Mouse (Mus musculus) heart, postnatal 10 days (tissue): ENCODE data around the gene Ppp1r37. TPM values are rescaled to one million over a fixed set of nuclear protein-coding genes. Genes with fewer than 3 reads are reported as not detected.
"Not testable (repeated sequence)": the region's sequence is repeated elsewhere in the genome, so short reads cannot be mapped to it uniquely, and the experiment has no call there.

Experiments
- DNase-seq, 2 experiments: peaks; one replicate each; pipeline ENCODE4 v3.0.0; 2021
- intact Hi-C: fragments of 180-260 bp; cut with DNase I; formaldehyde crosslinking; loops from one replicate; pipeline ENCODE4 v1.15.1; 2025
- total RNA-seq, 2 experiments: library from RNA; stranded (reverse); gene quantifications; 2 replicates each; pipeline ENCODE4 v1.2.3; 2021

Gene Ppp1r37
- 10 to 100 TPM; 43.1 to 46.2 TPM for total RNA-seq

GRCm38 (mm10) chr7:19562643-19563410 is at the start of gene Ppp1r37:
Ppp1r37 (minus strand) TSS chr7:19563076.
- intact Hi-C loops, result no loop called here
- DNase-seq, result peak in 1 of 2 experiments; percentile 63

DNA sequence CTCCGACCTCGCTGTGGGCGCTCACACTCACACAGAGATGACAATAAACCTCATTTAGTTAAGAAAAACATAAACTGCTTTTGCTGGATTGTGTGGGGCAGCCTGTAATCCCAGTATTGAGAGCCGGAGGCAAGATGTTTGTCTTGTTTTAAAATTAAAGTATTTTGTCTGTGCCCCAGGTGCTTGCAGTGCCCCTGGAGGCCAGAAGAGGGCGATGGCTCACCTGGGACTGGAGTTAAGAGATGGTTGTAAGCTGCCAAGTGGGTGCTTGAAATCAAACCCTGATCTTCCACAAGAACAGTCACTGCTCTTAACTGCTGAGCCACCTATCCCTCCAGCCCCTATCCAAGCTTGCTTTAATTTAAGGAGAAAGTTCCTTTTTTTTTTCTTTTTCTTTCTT is 48.1 kb upstream of the Ppp1r37 start:
- intact Hi-C loops, result no loop called here
- DNase-seq, result no peak

- intact Hi-C loops, result no loop called here
- DNase-seq, result no peak
Measured at GRCm38 (mm10) chr7:19609641-19610332, 46.9 kb upstream of the Ppp1r37 start.

- no peak for DNase-seq
Measured at GRCm38 (mm10) chr7:19607291-19607690, 44.4 kb upstream of the Ppp1r37 start.

GRCm38 (mm10) chr7:19604606-19605214 is 41.8 kb upstream of the Ppp1r37 start:
- intact Hi-C loops, DNase-seq: not testable (repeated sequence)

More at GRCm38 (mm10) chr7:19607291-19607690, 44.4 kb upstream of the Ppp1r37 start:
- intact Hi-C loops, result no loop called here

- intact Hi-C loops, result no loop called here
Measured at GRCm38 (mm10) chr7:19603849-19604605, 41.2 kb upstream of the Ppp1r37 start, which contains the start of gene Clasrp. Clasrp (minus strand) TSS chr7:19604486.

GRCm38 (mm10) chr7:19603055-19603454 is 40.2 kb upstream of the Ppp1r37 start:
- intact Hi-C loops, result no loop called here
- no peak for DNase-seq

More at GRCm38 (mm10) chr7:19603849-19604605, 41.2 kb upstream of the Ppp1r37 start, which contains the start of gene Clasrp:
- DNase-seq, result peak; percentile 97 to 99

DNA sequence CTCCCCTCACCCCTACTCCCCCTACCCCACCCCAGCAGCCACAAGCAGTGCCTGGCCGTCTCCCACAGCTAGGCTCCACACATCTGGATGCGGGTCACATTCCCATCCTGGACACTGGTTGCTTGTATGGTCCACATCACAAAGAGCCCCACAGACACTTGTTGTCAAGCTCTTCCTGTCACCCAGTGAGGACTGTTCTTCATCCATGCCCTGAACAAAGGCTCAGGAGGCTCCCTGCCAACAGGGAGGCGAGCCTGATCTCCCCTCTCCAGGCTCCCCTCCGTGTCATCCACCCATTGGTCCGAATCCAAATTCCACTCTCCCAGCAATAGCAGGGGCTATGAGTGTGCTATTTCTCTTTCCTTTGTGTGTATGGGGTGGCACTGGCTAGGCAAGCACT is 37.7 kb upstream of the Ppp1r37 start:
- intact Hi-C loops, result no loop called here

DNA sequence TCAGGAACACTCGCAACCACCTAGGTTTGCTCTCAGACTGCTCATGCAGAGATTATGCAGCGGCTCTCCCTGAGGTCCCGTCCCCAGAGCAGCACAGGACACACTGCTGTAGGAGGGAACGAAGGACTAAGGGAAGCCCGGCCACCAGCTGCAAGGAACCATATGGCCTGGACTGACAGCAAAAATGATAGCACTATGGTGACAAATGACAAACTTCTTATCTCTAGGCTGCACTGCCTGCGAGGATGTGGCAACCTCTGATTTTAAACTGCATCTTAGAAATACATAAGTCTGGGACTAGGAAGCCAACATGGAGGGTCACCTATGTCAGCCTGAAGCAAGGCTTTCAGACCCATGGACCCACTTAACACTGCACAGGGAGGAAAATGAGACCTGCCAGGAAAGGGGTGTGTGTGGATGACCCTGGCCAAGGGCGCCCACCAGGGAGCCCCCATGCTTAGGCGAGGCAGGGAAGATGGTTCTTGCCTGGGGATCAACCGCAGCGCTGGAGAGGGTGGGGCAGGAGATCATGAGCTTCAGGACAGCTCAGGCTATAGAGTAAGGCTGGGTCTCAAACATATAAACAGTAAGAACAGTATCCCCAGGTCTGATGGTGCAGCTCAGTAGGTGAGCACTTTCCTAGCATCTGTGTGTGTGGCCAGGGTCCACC is 30.3 kb upstream of the Ppp1r37 start:
- intact Hi-C loops, result no loop called here

More for the DNA sequence above, 37.7 kb upstream of the Ppp1r37 start:
- no peak for DNase-seq

DNA sequence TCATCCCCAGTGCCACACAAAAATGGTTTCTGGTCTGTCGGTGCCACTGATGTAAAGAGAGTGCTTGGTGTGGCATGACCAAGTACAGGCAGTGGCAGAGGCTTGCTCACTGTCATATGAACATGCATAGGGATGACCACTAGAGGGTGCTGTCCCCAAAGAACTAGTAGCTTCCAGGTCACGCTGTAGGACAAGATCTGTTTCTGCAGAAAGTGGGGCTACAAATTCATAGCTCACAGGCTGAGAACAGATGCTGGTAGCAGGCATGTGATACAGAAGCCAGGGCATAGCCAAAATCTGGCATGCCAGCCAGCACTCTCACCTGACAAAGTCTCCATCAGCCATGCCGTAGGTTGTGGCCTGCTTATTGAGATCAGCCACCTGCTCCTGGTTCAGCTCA is 27.0 kb upstream of the Ppp1r37 start:
- intact Hi-C loops, result loop anchor here (2.0 kb wide), 1 partner anchor 29 kb away; no protein-coding TSS in a partner anchor
- DNase-seq, result peak; percentile 81 to 90

More for the DNA sequence above, 30.3 kb upstream of the Ppp1r37 start:
- no peak for DNase-seq

DNA sequence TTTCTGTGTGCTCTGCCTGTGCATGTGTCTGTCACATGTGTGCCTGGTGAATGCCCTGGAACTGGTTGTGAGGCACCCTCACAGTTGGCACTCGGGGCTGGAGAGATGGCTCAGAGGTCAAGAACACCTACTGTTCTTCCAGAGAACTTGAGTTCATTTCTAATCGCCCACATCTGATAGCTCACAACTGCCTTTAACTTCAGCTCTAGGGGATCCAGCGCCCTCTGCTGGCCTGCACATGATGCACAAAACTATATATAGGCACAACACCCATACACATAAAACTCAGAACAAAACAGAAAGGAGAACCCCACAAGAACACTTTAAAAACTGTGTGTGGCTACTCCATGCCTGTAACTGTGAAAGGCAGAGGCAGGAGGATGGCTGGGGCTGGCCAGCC is 26.3 kb upstream of the Ppp1r37 start:
- intact Hi-C loops, result loop anchor here (2.0 kb wide), 1 partner anchor 30 kb away; no protein-coding TSS in a partner anchor

GRCm38 (mm10) chr7:19586269-19586668 is 23.4 kb upstream of the Ppp1r37 start:
- intact Hi-C loops, result no loop called here
- DNase-seq, result no peak

More for the DNA sequence above, 26.3 kb upstream of the Ppp1r37 start:
- peak; percentile 37 to 68 for DNase-seq

GRCm38 (mm10) chr7:19580634-19581033 is 17.8 kb upstream of the Ppp1r37 start:
- intact Hi-C loops, result no loop called here
- no peak for DNase-seq

DNA sequence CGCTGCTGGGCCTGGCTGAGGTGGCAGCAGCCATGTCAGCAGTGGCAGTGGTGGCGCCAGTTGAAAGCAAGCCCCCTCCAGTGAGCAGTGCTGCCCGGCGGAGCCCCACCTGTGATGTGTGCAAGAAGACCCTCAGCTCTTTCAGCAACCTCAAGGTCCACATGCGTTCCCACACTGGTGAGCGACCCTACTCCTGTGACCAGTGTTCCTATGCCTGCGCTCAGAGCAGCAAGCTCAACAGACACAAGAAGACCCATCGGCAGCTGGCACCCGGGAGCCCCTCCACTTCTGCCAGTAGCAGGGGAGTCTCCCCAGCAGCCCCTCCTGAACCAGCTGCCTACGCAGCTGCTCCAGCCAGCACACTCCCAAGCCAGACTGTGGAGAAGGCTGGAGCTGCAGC is 16.9 kb upstream of the Ppp1r37 start:
- DNase-seq, result no peak
- intact Hi-C loops, result no loop called here

DNA sequence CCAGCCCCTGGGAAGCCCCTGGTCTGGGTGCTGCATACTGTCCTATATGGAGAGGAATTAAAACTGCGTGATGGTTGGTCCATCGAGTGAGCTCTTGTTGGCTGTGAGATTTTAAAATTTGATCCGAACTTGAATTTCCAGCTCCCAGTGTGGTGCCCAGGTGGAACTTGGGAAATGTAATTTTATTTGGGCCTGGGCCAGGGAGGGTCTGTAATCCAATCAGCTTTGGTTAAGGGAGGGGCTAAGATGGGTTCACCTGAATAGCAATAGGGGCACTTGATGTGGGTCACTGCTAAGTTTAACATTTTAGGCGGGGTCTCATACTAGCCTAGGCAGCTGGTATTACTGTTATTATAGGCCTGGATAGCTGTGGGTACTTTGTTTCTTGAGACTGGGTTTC is 15.6 kb upstream of the Ppp1r37 start:
- intact Hi-C loops, result no loop called here
- no peak for DNase-seq

DNA sequence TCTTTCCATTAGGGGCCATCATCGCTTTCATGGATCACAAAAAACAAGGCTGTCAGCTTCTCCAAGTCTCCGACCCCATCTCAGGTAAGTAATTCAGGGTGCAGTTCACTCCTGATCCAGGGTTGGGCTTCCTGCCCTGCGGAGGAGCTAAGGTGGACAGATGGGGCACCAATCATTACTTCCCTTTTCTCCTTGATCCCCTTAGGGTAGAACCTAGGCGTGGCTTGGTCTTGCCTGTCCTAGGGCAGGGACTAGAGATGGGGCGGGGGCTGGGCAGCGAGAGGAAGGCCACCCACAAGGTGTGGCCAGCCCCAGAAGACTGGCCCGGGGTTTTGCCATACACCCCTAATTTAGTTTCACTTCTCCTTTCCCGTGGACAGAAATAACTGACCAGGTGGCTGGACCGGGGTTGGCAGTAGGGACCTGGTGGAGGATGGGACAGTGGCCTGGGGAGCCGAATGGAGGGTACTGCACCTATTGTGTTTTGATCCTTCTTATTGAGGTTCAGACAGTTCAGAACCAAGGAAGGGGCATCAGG is 15.1 kb upstream of the Ppp1r37 start:
- DNase-seq, result no peak
- intact Hi-C loops, result no loop called here

GRCm38 (mm10) chr7:19577141-19577852 is 14.4 kb upstream of the Ppp1r37 start, which contains the start of the genes Zfp296 and Gemin7:
Zfp296 (plus strand) TSS chr7:19577287.
Gemin7 (minus strand) TSS chr7:19577595.
- intact Hi-C loops, result no loop called here
- DNase-seq, result peak; percentile 19 to 28

DNA sequence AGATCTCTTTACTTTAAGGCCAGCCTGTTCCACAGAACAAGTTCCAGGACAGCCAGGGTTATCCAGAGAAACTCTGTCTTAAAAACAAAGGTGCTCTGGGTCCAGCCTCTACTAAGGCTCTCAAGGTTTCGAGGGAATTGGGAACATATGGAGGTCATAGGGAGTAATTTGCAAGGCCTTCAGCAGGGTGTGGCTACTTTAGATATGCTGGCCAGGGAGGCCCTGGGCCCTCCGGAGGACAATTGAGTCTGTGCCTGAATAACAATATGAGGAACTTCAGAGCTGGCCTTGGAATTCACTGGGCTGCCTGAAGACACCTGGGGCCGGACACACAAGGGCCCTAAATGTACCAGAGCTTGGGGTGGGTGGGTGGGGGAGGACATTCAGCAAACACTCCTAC is 12.7 kb upstream of the Ppp1r37 start:
- DNase-seq, result no peak
- intact Hi-C loops, result no loop called here

DNA sequence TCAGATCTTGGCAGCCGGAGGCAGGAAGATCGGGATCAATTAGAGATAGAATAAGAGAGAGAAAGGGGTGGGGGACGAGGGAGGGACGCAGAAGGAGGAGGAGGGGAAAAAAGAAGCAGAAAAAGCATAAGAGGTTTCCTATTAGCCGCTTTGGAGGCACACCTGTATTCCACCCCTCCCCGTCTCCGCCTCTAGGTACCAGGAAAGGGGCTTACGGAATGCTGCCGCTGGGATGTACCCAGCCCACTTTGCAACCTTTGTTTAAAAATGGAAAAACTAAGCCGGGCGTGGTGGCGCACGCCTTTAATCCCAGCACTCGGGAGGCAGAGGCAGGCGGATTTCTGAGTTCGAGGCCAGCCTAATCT is 10.9 kb upstream of the Ppp1r37 start:
- intact Hi-C loops, result loop anchor here (2.0 kb wide), 1 partner anchor 71 kb away; no protein-coding TSS in a partner anchor
- no peak for DNase-seq
